Mouse (Mus musculus) B cell, adult 62 days (primary cell): ENCODE results near the gene Cbfa2t2. TPM values are rescaled to one million over a fixed set of nuclear protein-coding genes. Genes with fewer than 3 reads are reported as not detected.

Experiments
- total RNA-seq: library from RNA; stranded (reverse); gene quantifications from 4 replicates; pipeline ENCODE4 v1.2.4, GENCODE M21; 2023

Gene Cbfa2t2
- total RNA-seq = 33.9 to 49.6 TPM (median 43.9 TPM) in 4 replicates

GRCm38 (mm10) chr2:154436458-154437190, at the start of gene Cbfa2t2:
TSS of gene Cbfa2t2 (plus strand) at chr2:154436481.

GRCm38 (mm10) chr2:154407643-154408445, 28.4 kb upstream of the Cbfa2t2 start, which contains the start of gene Snta1:
TSS of gene Snta1 (minus strand) at chr2:154408099.

GRCm38 (mm10) chr2:154546711-154547110, 110.4 kb downstream of the Cbfa2t2 start, which contains the start of gene 1700003F12Rik:
TSS of gene 1700003F12Rik (plus strand) at chr2:154547085.

GRCm38 (mm10) chr2:154551476-154551875, 115.2 kb downstream of the Cbfa2t2 start, which contains the start of gene Actl10:
TSS of gene Actl10 (plus strand) at chr2:154551776.

GRCm38 (mm10) chr2:154558264-154559039, 122.2 kb downstream of the Cbfa2t2 start, which contains the start of gene Necab3:
TSS of gene Necab3 (minus strand) at chr2:154558890.

GRCm38 (mm10) chr2:154569836-154570286, 133.6 kb downstream of the Cbfa2t2 start, which contains the start of gene E2f1:
TSS of gene E2f1 (minus strand) at chr2:154569892.

Other genes with a start within 250 kb of the Cbfa2t2 start
- not detected in 4 replicates for gene Bpifb1, start 245.7 kb upstream of the Cbfa2t2 start, total RNA-seq
- not detected in 4 replicates for gene Bpifb5, start 212.7 kb upstream of the Cbfa2t2 start, total RNA-seq
- not detected in 4 replicates for gene Bpifb9a, start 178.6 kb upstream of the Cbfa2t2 start, total RNA-seq
- gene Bpifb9b, start 129.3 kb upstream of the Cbfa2t2 start, total RNA-seq = not detected in 4 replicates
- gene Cdk5rap1, start 63.5 kb upstream of the Cbfa2t2 start, total RNA-seq = 8.5 to 14.2 TPM (median 12.6 TPM) in 4 replicates
- gene Snta1, start 28.4 kb upstream of the Cbfa2t2 start, total RNA-seq = 0.46 to 0.52 TPM (median 0.50 TPM) in 3 of 4 replicates, not detected in the other
- 0.94 to 2.5 TPM (median 1.7 TPM) in 4 replicates for gene 1700003F12Rik, start 110.6 kb downstream of the Cbfa2t2 start, total RNA-seq
- 0.39 to 1.7 TPM (median 0.84 TPM) in 4 replicates for gene Actl10, start 115.3 kb downstream of the Cbfa2t2 start, total RNA-seq
- gene Necab3, start 122.4 kb downstream of the Cbfa2t2 start, total RNA-seq = 0.72 to 1.5 TPM (median 1.3 TPM) in 3 of 4 replicates, not detected in the other
- gene E2f1, start 133.4 kb downstream of the Cbfa2t2 start, total RNA-seq = 3.8 to 5.3 TPM (median 4.9 TPM) in 4 replicates
- 7.4 to 10.4 TPM (median 8.4 TPM) in 4 replicates for gene Pxmp4, start 167.2 kb downstream of the Cbfa2t2 start, total RNA-seq
- gene Zfp341, start 176.8 kb downstream of the Cbfa2t2 start, total RNA-seq = 6.4 to 8.7 TPM (median 7.2 TPM) in 4 replicates
- 1.3 TPM in 1 of 4 replicates, not detected in the others for gene 4930519P11Rik, start 177.0 kb downstream of the Cbfa2t2 start, total RNA-seq
- 109 to 130 TPM (median 117 TPM) in 4 replicates for gene Chmp4b, start 215.2 kb downstream of the Cbfa2t2 start, total RNA-seq